In the genomic region with DNA sequence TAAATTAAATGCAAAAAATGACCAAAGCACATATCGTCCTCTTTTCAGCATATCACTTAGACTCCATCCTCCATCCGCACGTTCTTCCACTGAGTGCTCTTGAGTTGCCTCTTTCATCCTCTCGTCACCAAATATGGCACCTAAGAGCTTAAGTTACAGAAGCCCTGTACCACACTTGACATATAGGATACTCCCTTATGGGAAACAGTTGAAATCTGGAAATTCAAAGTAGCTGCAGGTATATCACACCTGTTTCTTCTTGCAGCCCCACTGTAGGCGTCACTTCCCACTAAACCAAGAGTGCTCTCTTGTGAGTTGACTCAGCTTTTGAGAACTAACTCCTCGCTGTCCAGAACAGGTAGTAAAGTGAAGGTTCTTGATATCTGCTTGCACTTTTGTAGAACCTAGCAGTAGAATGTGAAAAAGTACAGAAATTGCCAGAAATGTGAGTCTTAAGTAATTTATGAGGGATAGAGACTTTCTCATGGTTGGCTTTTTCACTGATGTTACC, we compare ENCODE assay signal across 10 mouse cellular contexts. TPM values are rescaled to one million over a fixed set of nuclear protein-coding genes. Genes with fewer than 3 reads are reported as not detected.
DNase-seq lines count a peak whose midpoint lies in the region; ATAC-seq and TF ChIP-seq lines count a peak whose summit lies in the region.
"Had no signal": no experiment of that assay in that cellular context is flagged by ENCODE, and none has a peak within 500 bp of the region (broad histone marks: within the 10 kb centered on the region; RNA-seq: fewer than 3 reads in every experiment).

No protein-coding gene starts in this region.

- H3K4me2 ChIP-seq in lung, embryonic 14.5 days = peak overlapping the region; percentile 91
- H3K4me2 ChIP-seq in forebrain, embryonic 11.5 days (ENCODE audit: low read depth, low read length, severe bottlenecking) = peak overlapping the region; percentile 45
- peak overlapping the region; percentile 72; the same call in 1 of the 2 replicates for H3K4me2 ChIP-seq in limb, embryonic 11.5 days (ENCODE audit: low read depth, severe bottlenecking)
- peak overlapping the region; percentile 83 for H3K4me2 ChIP-seq in neural tube, embryonic 13.5 days

- no peaks in the 10 kb centered on the region for H3K9me3 ChIP-seq in lung, embryonic 14.5 days (ENCODE audit: low read depth, low read length)
- no peaks in the 10 kb centered on the region for H3K9me3 ChIP-seq in forebrain, embryonic 11.5 days (ENCODE audit: control insufficient read depth, low read length)
- H3K9me3 ChIP-seq in limb, embryonic 11.5 days (ENCODE audit: control insufficient read depth, low read length) = no peaks in the 10 kb centered on the region
- H3K9me3 ChIP-seq in neural tube, embryonic 13.5 days = no peaks in the 10 kb centered on the region

- no peaks in the 10 kb centered on the region for H3K27me3 ChIP-seq in lung, embryonic 14.5 days (ENCODE audit: insufficient read depth, low read length)
- no peaks in the 10 kb centered on the region for H3K27me3 ChIP-seq in forebrain, embryonic 11.5 days (ENCODE audit: control insufficient read depth, insufficient read depth, low read length)
- H3K27me3 ChIP-seq in limb, embryonic 11.5 days (ENCODE audit: control insufficient read depth, insufficient read depth, low read length) = no peaks in the 10 kb centered on the region
- H3K27me3 ChIP-seq in neural tube, embryonic 13.5 days = no peaks in the 10 kb centered on the region

- TF ChIP-seq CTCF in lung, embryonic 14.5 days (IDR thresholded peaks at IDR 0.05; ENCODE audit: low read depth) = no peak

- H3K4me1 ChIP-seq in lung, embryonic 14.5 days (ENCODE audit: insufficient read depth) = peaks cover 11% of the 10 kb centered on the region; the same call in 1 of the 2 replicates
- peaks cover 4% of the 10 kb centered on the region for H3K4me1 ChIP-seq in forebrain, embryonic 11.5 days (replicated peaks; ENCODE audit: control insufficient read depth, insufficient read depth, low read length)
- peaks cover 6% of the 10 kb centered on the region; the same call in 1 of the 2 replicates for H3K4me1 ChIP-seq in limb, embryonic 11.5 days (ENCODE audit: control insufficient read depth, insufficient read depth, low read length)
- H3K4me1 ChIP-seq in neural tube, embryonic 13.5 days (replicated peaks) = peaks cover 32% of the 10 kb centered on the region

- 62% methylated on average over 6 of the region's 6 CpGs for WGBS in lung, embryonic 14.5 days
- 88% methylated on average over 6 of the region's 6 CpGs for whole genome bisulfite sequencing in forebrain, embryonic 11.5 days
- 88% methylated on average over 6 of the region's 6 CpGs for WGBS in limb, embryonic 11.5 days
- WGBS in neural tube, embryonic 13.5 days = 89% methylated on average over 6 of the region's 6 CpGs

- H3K27ac ChIP-seq in lung, embryonic 14.5 days (ENCODE audit: low read depth) = no peak overlapping the region
- no peak overlapping the region for H3K27ac ChIP-seq in forebrain, embryonic 11.5 days (ENCODE audit: low read depth, low read length)
- H3K27ac ChIP-seq in limb, embryonic 11.5 days (replicated peaks; ENCODE audit: low read depth, low read length) = no peak overlapping the region
- H3K27ac ChIP-seq in neural tube, embryonic 13.5 days (replicated peaks) = no peak overlapping the region

- no peak for DNase-seq in lung, embryonic 14.5 days
- DNase-seq in lung, postnatal 4 days = no peak
- no peak for DNase-seq in forebrain, embryonic 11.5 days (ENCODE audit: low spot score)
- no peak for DNase-seq in limb, embryonic 11.5 days (ENCODE audit: low spot score)
- no peak for DNase-seq in retina, embryonic 14.5 days (ENCODE audit: low spot score)
- DNase-seq in spleen, adult 12 weeks (ENCODE audit: low spot score) = no peak
- DNase-seq in embryo, embryonic 11 days = no peak
- DNase-seq: layer of hippocampus, postnatal 36 days; right cerebral cortex, postnatal 14 days had no signal

- peaks cover 13% of the 10 kb centered on the region; the same call in 1 of the 2 replicates for H3K36me3 ChIP-seq in lung, embryonic 14.5 days (ENCODE audit: insufficient read depth)
- H3K36me3 ChIP-seq in forebrain, embryonic 11.5 days (ENCODE audit: control insufficient read depth, insufficient read depth, low read length) = no peaks in the 10 kb centered on the region; the same call in 1 of the 2 replicates
- H3K36me3 ChIP-seq in limb, embryonic 11.5 days (ENCODE audit: control insufficient read depth, insufficient read depth, low read length) = no peaks in the 10 kb centered on the region
- H3K36me3 ChIP-seq in neural tube, embryonic 13.5 days = peaks cover 4% of the 10 kb centered on the region

- no peak for ATAC-seq in lung, embryonic 14.5 days (ENCODE audit: insufficient read depth)
- ATAC-seq in forebrain, embryonic 11.5 days (replicated peaks; ENCODE audit: low FRiP score) = no peak
- no peak for ATAC-seq in limb, embryonic 11.5 days (ENCODE audit: insufficient number of reproducible peaks, low FRiP score, low TSS enrichment, low read depth)
- no peak for ATAC-seq in neural tube, embryonic 13.5 days (ENCODE audit: low read depth)

- H3K9ac ChIP-seq in lung, embryonic 14.5 days = no peak overlapping the region
- no peak overlapping the region for H3K9ac ChIP-seq in forebrain, embryonic 11.5 days (ENCODE audit: low read length)
- no peak overlapping the region for H3K9ac ChIP-seq in limb, embryonic 11.5 days (ENCODE audit: low read length)
- H3K9ac ChIP-seq in neural tube, embryonic 13.5 days = no peak overlapping the region

- peak overlapping the region; percentile 81; the same call in 1 of the 2 replicates for H3K4me3 ChIP-seq in lung, embryonic 14.5 days (ENCODE audit: low read depth, low read length)
- H3K4me3 ChIP-seq in forebrain, embryonic 11.5 days (ENCODE audit: low read depth, low read length) = no peak overlapping the region
- H3K4me3 ChIP-seq in limb, embryonic 11.5 days (ENCODE audit: low read depth, low read length) = no peak overlapping the region; the same call in 1 of the 2 replicates
- H3K4me3 ChIP-seq in neural tube, embryonic 13.5 days = peak overlapping the region; percentile 96; the same call in 1 of the 2 replicates

RNA-seq across cellular contexts. Expression of gene Zfp62, which starts 2.0 kb away (rescaled TPM):
- 42.0 and 42.8 TPM in 2 replicates for polyA plus RNA-seq in lung, embryonic 14.5 days (2014; fragmentation: Nextera tagmentation; extraction: Ambion mirVana)
- 58.4 and 59.6 TPM in 2 replicates for polyA plus RNA-seq in forebrain, embryonic 11.5 days (2014; fragmentation: Nextera tagmentation; extraction: Ambion mirVana)
- 54.1 and 58.0 TPM in 2 replicates for polyA plus RNA-seq in limb, embryonic 11.5 days (2014; fragmentation: Nextera tagmentation; extraction: Ambion mirVana)
- polyA plus RNA-seq in neural tube, embryonic 13.5 days (2015; fragmentation: Nextera tagmentation; extraction: Ambion mirVana) = 44.5 and 50.0 TPM in 2 replicates

RNA-seq across cellular contexts. Expression of gene Btnl9, which starts 18.2 kb away (rescaled TPM):
- 0.89 and 1.1 TPM in 2 replicates for polyA plus RNA-seq in lung, embryonic 14.5 days (2014; fragmentation: Nextera tagmentation; extraction: Ambion mirVana)
- polyA plus RNA-seq in forebrain, embryonic 11.5 days (2014; fragmentation: Nextera tagmentation; extraction: Ambion mirVana) = 0.16 TPM in 1 of 2 replicates, not detected in the other
- 0.88 and 0.91 TPM in 2 replicates for polyA plus RNA-seq in limb, embryonic 11.5 days (2014; fragmentation: Nextera tagmentation; extraction: Ambion mirVana)
- polyA plus RNA-seq in neural tube, embryonic 13.5 days (2015; fragmentation: Nextera tagmentation; extraction: Ambion mirVana) = 0.10 and 0.33 TPM in 2 replicates

RNA-seq across cellular contexts. Expression of gene Mgat1, which starts 38.9 kb away (rescaled TPM):
- polyA plus RNA-seq in lung, embryonic 14.5 days (2014; fragmentation: Nextera tagmentation; extraction: Ambion mirVana) = 59.3 and 60.0 TPM in 2 replicates
- 34.6 and 37.2 TPM in 2 replicates for polyA plus RNA-seq in forebrain, embryonic 11.5 days (2014; fragmentation: Nextera tagmentation; extraction: Ambion mirVana)
- 33.8 and 41.1 TPM in 2 replicates for polyA plus RNA-seq in limb, embryonic 11.5 days (2014; fragmentation: Nextera tagmentation; extraction: Ambion mirVana)
- polyA plus RNA-seq in neural tube, embryonic 13.5 days (2015; fragmentation: Nextera tagmentation; extraction: Ambion mirVana) = 28.8 and 32.4 TPM in 2 replicates

RNA-seq across cellular contexts. Expression of gene Olfr1394, which starts 51.0 kb away (rescaled TPM):
- polyA plus RNA-seq in lung, embryonic 14.5 days (2014; fragmentation: Nextera tagmentation; extraction: Ambion mirVana) = not detected in 2 replicates
- not detected in 2 replicates for polyA plus RNA-seq in forebrain, embryonic 11.5 days (2014; fragmentation: Nextera tagmentation; extraction: Ambion mirVana)
- polyA plus RNA-seq in limb, embryonic 11.5 days (2014; fragmentation: Nextera tagmentation; extraction: Ambion mirVana) = not detected in 2 replicates
- polyA plus RNA-seq in neural tube, embryonic 13.5 days (2015; fragmentation: Nextera tagmentation; extraction: Ambion mirVana) = not detected in 2 replicates

Comparison
In these comparisons a context has a peak if more than half of its experiments do, and no peak if none do; other contexts are left out.
1. H3K4me3 ChIP-seq: peak in lung, embryonic 14.5 days (single experiment) and neural tube, embryonic 13.5 days (single experiment); none in forebrain, embryonic 11.5 days (single experiment) and limb, embryonic 11.5 days (single experiment).
2. Peak in every context shown above with its lines, with median percentiles within 50 percentile points of each other: H3K4me2 ChIP-seq.